Mouse (Mus musculus): ENCODE data around the gene Tmem138. TPM values are rescaled to one million over a fixed set of nuclear protein-coding genes. Genes with fewer than 3 reads are reported as not detected.

Gene Tmem138
- 16.6 and 21.2 TPM in 2 replicates for total RNA-seq (2014; rRNA removed)
- 28.3 and 31.7 TPM in 2 replicates for polyA plus RNA-seq (2015; fragmentation: Nextera tagmentation; extraction: Ambion mirVana)

DNA sequence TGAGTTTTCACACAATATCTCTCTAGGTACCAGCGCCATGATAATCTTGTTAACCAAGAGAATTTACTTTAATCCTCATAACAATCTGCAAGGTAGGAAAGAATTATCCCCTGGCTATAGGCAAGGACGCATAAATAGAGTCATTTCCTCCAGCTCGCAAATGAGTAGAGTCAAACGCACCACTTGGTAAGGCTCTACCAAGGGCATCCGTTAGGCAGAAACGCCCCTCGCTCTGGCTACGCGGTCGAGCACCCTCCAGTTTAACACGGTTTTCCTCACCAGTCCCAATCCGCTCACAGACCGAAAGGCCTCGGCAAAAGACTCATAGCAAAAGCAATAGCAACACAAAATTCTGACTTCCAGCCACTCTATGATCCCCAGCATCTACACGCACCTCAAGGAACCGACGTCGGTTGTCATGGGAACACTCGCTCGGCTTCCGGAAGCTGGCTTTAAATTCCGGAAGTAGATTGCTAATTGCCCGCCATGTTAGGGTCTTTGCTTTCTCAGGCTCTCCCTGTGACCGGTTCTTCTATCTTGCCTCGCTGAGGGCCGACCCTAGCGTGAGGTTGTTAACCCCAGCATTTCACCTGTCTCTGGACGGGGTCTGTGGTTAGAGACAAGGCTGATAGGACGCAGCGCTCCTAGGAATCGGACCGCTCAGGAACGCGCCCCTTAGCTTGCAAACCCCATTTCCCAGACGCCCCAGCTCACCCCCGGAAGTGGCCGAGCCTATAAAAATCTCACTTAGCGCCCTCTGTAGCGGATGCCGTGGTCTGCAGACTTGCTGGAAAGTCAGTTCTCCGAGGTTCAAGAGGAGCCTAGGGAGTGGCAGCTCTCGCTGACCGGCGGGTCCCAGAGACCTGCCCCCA, at the start of gene Tmem138, which contains the start of gene Cyb561a3:
Gene Tmem138 (minus strand): TSS at position 673 of the 872 bp plus-strand sequence.
Gene Cyb561a3 (plus strand): TSS at position 483 of the 872 bp plus-strand sequence.
- no peaks in the 10 kb centered on the region for H3K27me3 ChIP-seq (ENCODE audit: insufficient read depth, low read length)
- peak within 1 kb of the TSS; percentile 61 for H3K4me3 ChIP-seq (ENCODE audit: low read depth, low read length)
- TF ChIP-seq CTCF (IDR thresholded peaks at IDR 0.05; ENCODE audit: low read depth): peak; percentile 78
- H3K9ac ChIP-seq: peak within 1 kb of the TSS; percentile 70
- peak within 1 kb of the TSS; percentile 79 for H3K4me2 ChIP-seq (ENCODE audit: low read depth)
- peak; percentile 96 for ATAC-seq
- WGBS: under 1% methylated on average over 44 of the region's 44 CpGs
- no peaks in the 10 kb centered on the region for H3K9me3 ChIP-seq (ENCODE audit: low read length)
- peaks cover 29% of the 10 kb centered on the region for H3K36me3 ChIP-seq (ENCODE audit: insufficient read depth)
- H3K4me1 ChIP-seq (ENCODE audit: insufficient read depth): peaks cover 21% of the 10 kb centered on the region
- peak within 1 kb of the TSS; percentile 96 for H3K27ac ChIP-seq (ENCODE audit: low read depth, low read length)
- DNase-seq: peak; percentile 97

DNA sequence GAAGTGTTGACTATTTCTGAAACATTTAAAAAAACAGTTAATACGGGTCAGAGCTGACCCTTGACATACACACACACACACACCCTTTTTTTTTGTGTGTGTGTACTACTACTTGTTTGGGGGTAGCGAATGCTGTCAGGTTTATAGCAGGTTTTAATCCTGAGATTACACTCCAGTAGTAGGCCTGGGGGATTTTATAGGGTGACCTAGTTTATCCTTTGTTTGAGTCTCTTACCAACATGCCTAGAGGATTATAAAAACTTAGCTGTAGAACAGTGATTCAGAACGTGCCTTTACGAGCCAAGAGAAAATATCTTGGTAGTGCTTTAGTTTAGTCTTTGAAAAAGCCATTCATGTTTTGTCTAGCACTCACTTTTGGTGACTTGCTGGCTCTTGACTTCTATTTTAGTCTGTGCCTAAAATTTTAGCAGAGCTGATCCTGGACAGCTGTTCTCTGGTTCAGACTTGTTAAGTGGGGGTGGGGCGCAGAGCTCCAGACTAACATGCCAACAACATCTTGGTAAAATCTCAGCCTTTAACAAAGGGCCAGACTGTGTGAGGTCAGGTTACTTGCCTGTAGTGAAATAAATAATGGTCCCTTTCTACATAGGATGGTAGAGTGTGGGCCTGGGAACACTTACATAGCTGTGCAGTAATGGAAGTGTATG, 31.5 kb upstream of the Tmem138 start:
- ATAC-seq (no peak), DNase-seq (no peak)
- peaks cover 14% of the 10 kb centered on the region for H3K4me1 ChIP-seq (ENCODE audit: insufficient read depth)
- H3K9ac ChIP-seq: no peak overlapping the region
- H3K4me2 ChIP-seq (ENCODE audit: low read depth): no peak overlapping the region
- H3K4me3 ChIP-seq (ENCODE audit: low read depth, low read length): no peak overlapping the region
- peaks cover 55% of the 10 kb centered on the region for H3K36me3 ChIP-seq (ENCODE audit: insufficient read depth)
- TF ChIP-seq CTCF (IDR thresholded peaks at IDR 0.05; ENCODE audit: low read depth): no peak
- no peak overlapping the region for H3K27ac ChIP-seq (ENCODE audit: low read depth, low read length)
- H3K27me3 ChIP-seq (ENCODE audit: insufficient read depth, low read length): no peaks in the 10 kb centered on the region
- 83% methylated on average over 5 of the region's 5 CpGs for WGBS
- no peaks in the 10 kb centered on the region for H3K9me3 ChIP-seq (ENCODE audit: low read length)

DNA sequence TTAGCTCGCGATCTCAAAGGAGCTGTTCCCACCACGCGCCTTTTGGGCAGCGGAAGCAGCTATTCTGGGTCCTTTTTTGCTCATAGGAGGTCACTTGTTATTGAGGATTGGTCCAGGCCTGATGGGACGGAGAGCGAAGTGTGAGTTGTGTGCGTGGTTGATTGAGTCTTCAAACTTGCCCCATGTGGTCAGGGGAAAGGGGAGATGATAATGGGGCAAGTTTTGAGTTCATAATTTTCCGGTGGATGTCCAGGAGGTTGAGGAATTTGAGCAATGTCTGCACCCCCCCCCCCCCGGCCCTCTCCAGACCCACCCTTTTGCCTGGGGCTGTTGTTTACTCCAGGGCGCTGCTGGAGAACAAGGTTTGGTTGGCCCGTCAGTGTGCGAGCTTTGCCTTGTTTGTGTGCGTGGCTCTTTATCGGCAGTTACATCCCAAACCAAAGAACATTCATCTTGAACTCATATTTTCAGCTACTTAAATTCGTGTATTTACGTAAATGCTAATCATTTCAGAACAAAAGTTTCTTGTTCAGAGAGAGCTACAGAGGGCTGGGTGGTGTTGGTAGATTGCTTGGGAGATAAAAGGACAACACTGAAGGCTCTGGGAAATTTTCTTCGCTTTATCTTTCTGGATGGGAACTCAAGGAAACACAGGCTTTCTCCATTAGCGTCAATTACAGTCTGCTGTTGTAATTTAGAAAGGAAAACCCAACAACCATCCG, 28.9 kb upstream of the Tmem138 start:
- Histone ChIP-seq H3K9ac (peak overlapping the region; percentile 93), H3K4me1 (ENCODE audit: insufficient read depth) (peaks cover 14% of the 10 kb centered on the region), H3K27ac (ENCODE audit: low read depth, low read length) (peak overlapping the region; percentile 89), H3K36me3 (ENCODE audit: insufficient read depth) (peaks cover 30% of the 10 kb centered on the region), H3K27me3 (ENCODE audit: insufficient read depth, low read length) (no peaks in the 10 kb centered on the region), H3K4me2 (ENCODE audit: low read depth) (peak overlapping the region; percentile 73), H3K9me3 (ENCODE audit: low read length) (no peaks in the 10 kb centered on the region), H3K4me3 (ENCODE audit: low read depth, low read length) (peak overlapping the region; percentile 93)
- 7% methylated on average over 20 of the region's 20 CpGs for WGBS
- no peak for TF ChIP-seq CTCF (IDR thresholded peaks at IDR 0.05; ENCODE audit: low read depth)
- DNase-seq (peak; percentile 3), ATAC-seq (no peak)

GRCm38 (mm10) chr19:10605293-10605900, 28.2 kb upstream of the Tmem138 start, which contains the start of the genes Ddb1 and Tkfc:
Ddb1 (plus strand) TSS chr19:10605327.
Tkfc (minus strand) TSS chr19:10605654.
- peaks cover 14% of the 10 kb centered on the region for H3K4me1 ChIP-seq (ENCODE audit: insufficient read depth)
- H3K4me2 ChIP-seq (ENCODE audit: low read depth): peak within 1 kb of the TSS; percentile 73
- H3K9ac ChIP-seq: peak within 1 kb of the TSS; percentile 93
- ATAC-seq (peak; percentile 96), DNase-seq (peak; percentile 99)
- 2% methylated on average over 49 of the region's 49 CpGs for WGBS
- H3K27me3 ChIP-seq (ENCODE audit: insufficient read depth, low read length): no peaks in the 10 kb centered on the region
- H3K9me3 ChIP-seq (ENCODE audit: low read length): no peaks in the 10 kb centered on the region
- peaks cover 23% of the 10 kb centered on the region for H3K36me3 ChIP-seq (ENCODE audit: insufficient read depth)
- peak; percentile 82 for TF ChIP-seq CTCF (IDR thresholded peaks at IDR 0.05; ENCODE audit: low read depth)
- H3K27ac ChIP-seq (ENCODE audit: low read depth, low read length): peak within 1 kb of the TSS; percentile 91
- H3K4me3 ChIP-seq (ENCODE audit: low read depth, low read length): peak within 1 kb of the TSS; percentile 93

- H3K4me3 ChIP-seq (ENCODE audit: low read depth, low read length): peak overlapping the region; percentile 93; the same call in 1 of the 2 replicates
- 51% methylated on average over 3 of the region's 3 CpGs for WGBS
- H3K9ac ChIP-seq: peak overlapping the region; percentile 93
- no peak for ATAC-seq
- no peaks in the 10 kb centered on the region for H3K27me3 ChIP-seq (ENCODE audit: insufficient read depth, low read length)
- TF ChIP-seq CTCF (IDR thresholded peaks at IDR 0.05; ENCODE audit: low read depth): no peak
- peaks cover 14% of the 10 kb centered on the region for H3K4me1 ChIP-seq (ENCODE audit: insufficient read depth)
- H3K4me2 ChIP-seq (ENCODE audit: low read depth): peak overlapping the region; percentile 73
- H3K9me3 ChIP-seq (ENCODE audit: low read length): no peaks in the 10 kb centered on the region
- H3K36me3 ChIP-seq (ENCODE audit: insufficient read depth): peaks cover 16% of the 10 kb centered on the region
- no peak for DNase-seq
- H3K27ac ChIP-seq (ENCODE audit: low read depth, low read length): peak overlapping the region; percentile 91
Measured at GRCm38 (mm10) chr19:10604534-10604933, 27.4 kb upstream of the Tmem138 start.
